ENCODE assay signal across 8 mouse cellular contexts in the genomic region with DNA sequence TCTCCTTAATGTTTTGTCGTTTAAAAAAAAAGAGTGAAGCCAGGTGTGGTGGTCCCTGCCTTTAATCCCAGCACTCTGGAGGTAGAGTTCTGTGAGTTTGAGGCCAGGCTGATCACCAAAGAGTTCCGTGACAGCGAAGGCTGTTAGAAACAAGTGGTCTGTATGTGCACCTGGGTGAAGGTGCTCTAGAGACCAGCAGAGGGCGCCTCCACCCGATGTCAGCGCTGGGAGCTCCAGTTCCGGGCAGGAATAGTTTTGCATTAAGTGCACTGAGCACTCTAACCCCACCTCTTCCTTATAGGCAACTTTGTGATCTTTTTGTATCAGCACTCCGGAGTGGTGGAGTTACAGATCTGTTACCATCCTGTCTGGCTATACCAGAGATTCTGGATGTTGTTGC. TPM values are rescaled to one million over a fixed set of nuclear protein-coding genes. Genes with fewer than 3 reads are reported as not detected.
DNase-seq lines count a peak whose midpoint lies in the region; ATAC-seq and TF ChIP-seq lines count a peak whose summit lies in the region.

No protein-coding gene starts in this region.

- H3K4me3 ChIP-seq in thymus, adult 2 months (ENCODE audit: control insufficient read depth, insufficient read depth, low read length): no peak overlapping the region
- peak overlapping the region; percentile 73 for H3K4me3 ChIP-seq in intestine, embryonic 16.5 days (ENCODE audit: low read length)
- peak overlapping the region; percentile 59 for H3K4me3 ChIP-seq in lung, embryonic 15.5 days

- H3K4me2 ChIP-seq in intestine, embryonic 16.5 days (ENCODE audit: low read depth, low read length): peak overlapping the region; percentile 94
- peak overlapping the region; percentile 89 for H3K4me2 ChIP-seq in lung, embryonic 15.5 days

- peak; percentile 41 for DNase-seq in thymus, adult 2 months
- DNase-seq in thymus, adult 18-20 months: no peak
- DNase-seq in cerebellum, adult 9-10 months: peak; percentile 58
- DNase-seq in gastrocnemius, postnatal 10 days: peak; percentile 40
- DNase-seq in retina, embryonic 14.5 days (ENCODE audit: low spot score): peak; percentile 65
- no peak for DNase-seq in frontal cortex, postnatal 14 days (ENCODE audit: low spot score in 2 of 2)

- H3K9ac ChIP-seq in intestine, embryonic 16.5 days (ENCODE audit: low read depth, low read length): no peak overlapping the region
- no peak overlapping the region for H3K9ac ChIP-seq in lung, embryonic 15.5 days

- TF ChIP-seq CTCF in thymus, adult 2 months (IDR thresholded peaks at IDR 0.05; ENCODE audit: borderline replicate concordance, control insufficient read depth, extremely low read depth, insufficient read depth, low read length, poor library complexity): peak; percentile 67; the same call in 1 of the 2 replicates

- 68% methylated on average over 8 of the region's 8 CpGs for WGBS in thymus, adult 2 months
- 44% methylated on average over 8 of the region's 8 CpGs for WGBS in intestine, embryonic 16.5 days
- WGBS in lung, embryonic 15.5 days: 33% methylated on average over 8 of the region's 8 CpGs

- no peaks in the 10 kb centered on the region for H3K36me3 ChIP-seq in thymus, adult 2 months (ENCODE audit: control insufficient read depth, insufficient read depth, low read length)
- H3K36me3 ChIP-seq in intestine, embryonic 16.5 days (ENCODE audit: control insufficient read depth, insufficient read depth, low read length): no peaks in the 10 kb centered on the region
- H3K36me3 ChIP-seq in lung, embryonic 15.5 days: peaks cover 12% of the 10 kb centered on the region; the same call in 1 of the 2 replicates

- no peak for TF ChIP-seq POLR2A in thymus, adult 2 months (IDR thresholded peaks at IDR 0.05; ENCODE audit: control insufficient read depth, extremely low read depth, insufficient read depth, low read length, poor library complexity)

- ATAC-seq in intestine, embryonic 16.5 days: no peak
- no peak for ATAC-seq in lung, embryonic 15.5 days (ENCODE audit: borderline replicate concordance, extremely low read depth, low FRiP score, low TSS enrichment)

- H3K4me1 ChIP-seq in thymus, adult 2 months (replicated peaks; ENCODE audit: control insufficient read depth, insufficient read depth, low read length): peaks cover 9% of the 10 kb centered on the region
- H3K4me1 ChIP-seq in intestine, embryonic 16.5 days (ENCODE audit: control insufficient read depth, insufficient read depth, low read length): peaks cover 24% of the 10 kb centered on the region
- peaks cover 18% of the 10 kb centered on the region for H3K4me1 ChIP-seq in lung, embryonic 15.5 days

- H3K9me3 ChIP-seq in intestine, embryonic 16.5 days (ENCODE audit: control insufficient read depth, low read length): no peaks in the 10 kb centered on the region
- H3K9me3 ChIP-seq in lung, embryonic 15.5 days: no peaks in the 10 kb centered on the region

- H3K27me3 ChIP-seq in thymus, adult 2 months (ENCODE audit: control insufficient read depth, insufficient read depth, low read length): no peaks in the 10 kb centered on the region
- H3K27me3 ChIP-seq in intestine, embryonic 16.5 days (replicated peaks; ENCODE audit: control insufficient read depth, insufficient read depth, low read length): no peaks in the 10 kb centered on the region
- H3K27me3 ChIP-seq in lung, embryonic 15.5 days: no peaks in the 10 kb centered on the region

- no peak overlapping the region for H3K27ac ChIP-seq in thymus, adult 2 months (ENCODE audit: control insufficient read depth, insufficient read depth, low read length)
- no peak overlapping the region for H3K27ac ChIP-seq in intestine, embryonic 16.5 days (ENCODE audit: low read length)
- no peak overlapping the region for H3K27ac ChIP-seq in lung, embryonic 15.5 days

RNA-seq across cellular contexts. Expression of a gene that starts 1.2 kb away (rescaled TPM):
- 72.7 and 75.1 TPM in 2 replicates for polyA plus RNA-seq in thymus, adult 2 months (2012; rRNA removed)
- total RNA-seq in gastrocnemius, postnatal 10 days (2021): 10 to 100 TPM; 22.5 to 28.3 TPM
- 56.5 and 59.2 TPM in 2 replicates for polyA plus RNA-seq in intestine, embryonic 16.5 days (2015; fragmentation: Nextera tagmentation; extraction: Ambion mirVana)
- 61.2 and 66.0 TPM in 2 replicates for polyA plus RNA-seq in lung, embryonic 15.5 days (2015; fragmentation: Nextera tagmentation; extraction: Ambion mirVana)

RNA-seq across cellular contexts. Expression of a gene that starts 28.0 kb away (rescaled TPM):
- 286 and 308 TPM in 2 replicates for polyA plus RNA-seq in thymus, adult 2 months (2012; rRNA removed)
- 10 to 100 TPM; 24.5 to 34.9 TPM for total RNA-seq in gastrocnemius, postnatal 10 days (2021)
- 43.9 and 47.9 TPM in 2 replicates for polyA plus RNA-seq in intestine, embryonic 16.5 days (2015; fragmentation: Nextera tagmentation; extraction: Ambion mirVana)
- polyA plus RNA-seq in lung, embryonic 15.5 days (2015; fragmentation: Nextera tagmentation; extraction: Ambion mirVana): 37.2 and 41.7 TPM in 2 replicates

RNA-seq across cellular contexts. Expression of a gene that starts 36.4 kb away (rescaled TPM):
- polyA plus RNA-seq in thymus, adult 2 months (2012; rRNA removed): 41.0 and 41.2 TPM in 2 replicates
- 10 to 100 TPM; 17.3 to 25.4 TPM for total RNA-seq in gastrocnemius, postnatal 10 days (2021)
- 4.4 and 5.7 TPM in 2 replicates for polyA plus RNA-seq in intestine, embryonic 16.5 days (2015; fragmentation: Nextera tagmentation; extraction: Ambion mirVana)
- 20.5 and 23.9 TPM in 2 replicates for polyA plus RNA-seq in lung, embryonic 15.5 days (2015; fragmentation: Nextera tagmentation; extraction: Ambion mirVana)

Comparison
In these comparisons a context has a peak if more than half of its experiments do, and no peak if none do; other contexts are left out.
1. DNase-seq: peak in thymus, adult 2 months (single experiment), cerebellum, adult 9-10 months (single experiment), gastrocnemius, postnatal 10 days (single experiment) and retina, embryonic 14.5 days (single experiment); none in thymus, adult 18-20 months (0 of 2) and frontal cortex, postnatal 14 days (0 of 2).